Mouse (Mus musculus): ENCODE measurements at regions not wholly inside any gene's neighbourhood (a gene's known extent, or its start where the extent isn't known, plus 50 kb on each side); places are given as distances from the start of the nearest gene placed in this dataset.
A peak's percentile ranks its signal among the peaks of the same experiment; 100 is the strongest.

DNA sequence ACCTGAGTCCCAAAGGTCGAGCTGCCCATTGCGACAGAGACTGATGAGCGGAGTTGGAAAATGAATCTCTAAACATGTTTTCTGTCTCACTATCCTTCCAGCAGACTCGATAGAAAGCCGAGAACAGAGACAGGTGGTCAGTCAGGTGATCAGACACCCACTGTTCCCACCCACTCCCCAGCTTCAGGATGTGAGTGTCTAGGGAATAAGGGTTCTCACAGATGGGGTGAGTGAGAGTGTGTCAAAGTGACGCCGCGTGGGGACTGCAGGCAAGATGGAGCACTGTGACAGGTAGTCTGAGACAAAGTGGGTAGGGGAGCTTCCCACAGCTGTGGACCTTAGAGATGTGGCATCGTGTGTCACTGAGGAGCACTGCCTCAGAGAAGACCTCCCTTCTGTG is 264.0 kb downstream of the Matn1 start:
- no peak for DNase-seq (ENCODE audit: extremely low spot score, low spot score)

DNA sequence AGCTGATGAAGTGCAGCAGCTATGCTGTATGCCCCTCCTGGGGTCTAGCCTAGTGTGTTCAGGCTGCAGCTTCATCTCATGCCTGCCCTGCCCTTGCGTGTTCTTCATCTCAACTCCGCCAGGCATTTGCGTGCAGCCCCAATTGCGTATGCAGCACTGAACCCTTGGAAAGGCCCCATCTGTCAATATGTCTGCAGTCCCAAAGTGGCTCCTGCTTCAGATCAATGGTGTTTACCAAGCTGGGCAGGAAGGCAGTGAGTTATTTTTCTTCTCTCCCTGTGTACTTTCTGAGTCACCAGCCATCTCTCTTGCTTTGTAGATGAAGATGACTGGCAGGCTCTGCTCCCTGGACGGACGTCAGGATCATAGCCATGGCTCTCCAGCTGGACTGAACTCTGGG is 264.5 kb downstream of the Matn1 start:
- no peak for DNase-seq (ENCODE audit: extremely low spot score, low spot score)

DNA sequence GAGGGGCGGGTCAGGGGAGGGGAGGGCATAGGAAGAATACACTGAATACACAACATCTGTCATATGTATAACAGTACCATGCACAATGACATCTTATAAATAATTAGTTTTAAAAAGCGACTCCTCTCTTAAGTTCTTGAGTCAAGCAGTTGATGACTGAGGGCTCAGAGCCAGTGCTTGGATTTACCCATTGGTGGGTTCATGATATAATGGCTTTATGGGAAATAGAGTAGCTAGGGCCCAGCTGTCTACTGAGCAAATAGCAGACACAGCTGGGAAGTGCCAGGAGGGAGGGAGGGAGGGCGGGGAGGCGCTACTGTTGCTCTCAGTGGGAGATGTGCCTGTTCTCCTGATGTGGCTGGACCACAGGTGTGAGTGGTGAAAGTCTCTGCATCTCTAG is 268.5 kb downstream of the Matn1 start:
- DNase-seq (ENCODE audit: extremely low spot score, low spot score) = no peak

DNA sequence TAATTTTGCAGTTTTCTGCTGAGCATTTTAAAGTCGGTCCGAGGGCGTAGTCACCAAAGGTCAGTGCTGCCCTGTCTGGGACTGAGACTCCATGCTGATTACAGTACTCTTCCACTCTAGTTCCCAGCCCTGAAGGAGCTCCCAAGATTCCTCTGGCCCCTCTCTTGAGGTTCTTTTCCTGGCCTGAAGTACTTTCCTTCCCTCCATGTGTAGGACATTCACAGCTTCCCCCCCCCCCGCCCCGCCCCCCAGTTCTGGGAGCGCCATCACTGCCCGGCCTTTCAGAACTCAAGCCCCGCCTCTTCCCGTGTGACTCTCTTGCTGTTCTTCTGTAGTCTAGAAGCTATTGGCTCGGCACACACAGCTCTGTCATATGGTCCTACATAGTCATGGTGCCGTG is 271.5 kb downstream of the Matn1 start:
- no peak for DNase-seq (ENCODE audit: extremely low spot score, low spot score)

DNA sequence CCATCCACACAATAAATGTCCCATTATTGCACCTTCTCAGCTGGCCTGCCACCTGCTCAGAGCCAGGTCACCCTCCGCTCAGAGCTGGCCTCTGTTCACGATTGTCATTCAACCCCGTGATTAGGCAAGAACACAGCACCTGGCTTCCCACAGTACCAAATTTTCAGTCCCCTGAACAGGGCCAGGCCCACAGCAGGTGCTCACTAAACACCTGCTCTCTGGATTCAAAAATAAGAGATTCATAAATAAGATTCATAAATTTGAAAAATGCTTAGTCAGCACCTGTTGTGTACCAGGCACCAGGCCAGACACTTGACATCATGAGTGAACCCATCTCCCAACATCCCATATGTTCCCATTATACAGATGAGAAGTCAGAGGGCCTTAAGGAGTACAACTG is 272.2 kb downstream of the Matn1 start:
- no peak for DNase-seq (ENCODE audit: extremely low spot score, low spot score)

DNA sequence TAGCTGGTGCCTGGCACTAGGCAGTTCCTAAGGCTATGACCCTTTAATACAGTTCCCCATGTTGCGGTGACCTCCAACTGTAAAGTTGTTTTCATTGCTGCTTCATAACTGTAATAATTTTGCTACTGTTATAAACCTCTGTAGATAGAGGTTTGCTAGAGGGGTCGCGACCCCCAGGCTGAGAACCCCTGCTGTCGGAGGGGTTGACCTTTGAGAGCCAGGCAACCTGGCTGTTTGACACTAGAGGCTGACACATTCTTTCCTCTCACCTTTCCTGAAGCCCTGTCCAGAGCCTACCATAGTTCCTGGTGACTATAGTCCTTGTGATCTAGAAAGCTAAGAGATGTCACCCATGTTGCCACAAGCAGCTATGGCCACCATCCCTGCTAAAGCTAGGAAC is 272.9 kb downstream of the Matn1 start:
- DNase-seq (ENCODE audit: extremely low spot score, low spot score) = no peak

DNA sequence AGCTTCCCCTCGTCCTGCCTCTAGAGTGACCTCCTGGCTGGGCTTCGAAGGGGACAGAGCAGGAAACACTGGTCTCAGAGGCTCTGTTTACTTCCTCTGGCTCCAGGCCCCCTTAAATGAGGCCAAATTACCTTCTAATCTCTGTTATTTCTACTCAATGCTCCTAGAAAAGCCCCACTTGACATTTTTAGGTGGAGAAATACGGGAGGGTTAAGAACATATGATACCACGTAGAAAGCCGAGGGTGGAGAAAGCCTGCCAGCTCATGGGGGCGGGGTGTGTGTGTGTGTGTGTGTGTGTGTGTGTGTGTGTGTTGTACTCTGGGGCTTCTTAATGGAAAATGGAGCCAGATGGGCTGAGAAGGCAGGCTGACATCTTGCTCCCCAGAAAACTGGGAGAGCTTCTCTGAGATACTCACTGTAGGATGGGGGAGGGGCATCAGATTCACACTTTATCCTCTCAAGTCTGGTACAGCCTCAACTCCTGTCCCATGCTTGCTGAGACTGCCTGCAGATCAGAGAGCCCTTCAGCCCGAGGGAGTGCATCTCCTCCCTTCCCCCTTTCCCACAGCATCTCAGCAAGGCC is 273.5 kb downstream of the Matn1 start:
- no peak for DNase-seq (ENCODE audit: extremely low spot score, low spot score)

DNA sequence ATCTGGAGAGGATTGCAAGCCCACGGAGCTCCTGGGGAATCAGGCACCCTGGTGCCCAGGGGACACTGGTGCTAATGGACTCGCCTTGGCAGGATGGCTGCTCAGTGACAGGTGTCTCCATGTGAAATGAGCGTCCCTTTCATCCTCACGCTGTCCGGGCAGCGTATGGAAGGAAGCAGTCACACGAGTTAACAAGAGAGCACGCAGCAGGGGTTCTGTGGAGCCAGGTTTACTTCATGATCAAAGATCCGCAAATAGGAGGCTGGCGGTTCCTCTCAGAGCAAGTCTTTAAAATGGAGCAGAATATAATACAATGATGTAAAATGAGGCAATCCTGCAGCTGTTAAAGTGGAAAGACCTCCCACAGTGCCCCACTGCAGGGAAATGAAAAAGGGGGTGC is 276.8 kb downstream of the Matn1 start:
- DNase-seq (ENCODE audit: extremely low spot score, low spot score) = no peak

DNA sequence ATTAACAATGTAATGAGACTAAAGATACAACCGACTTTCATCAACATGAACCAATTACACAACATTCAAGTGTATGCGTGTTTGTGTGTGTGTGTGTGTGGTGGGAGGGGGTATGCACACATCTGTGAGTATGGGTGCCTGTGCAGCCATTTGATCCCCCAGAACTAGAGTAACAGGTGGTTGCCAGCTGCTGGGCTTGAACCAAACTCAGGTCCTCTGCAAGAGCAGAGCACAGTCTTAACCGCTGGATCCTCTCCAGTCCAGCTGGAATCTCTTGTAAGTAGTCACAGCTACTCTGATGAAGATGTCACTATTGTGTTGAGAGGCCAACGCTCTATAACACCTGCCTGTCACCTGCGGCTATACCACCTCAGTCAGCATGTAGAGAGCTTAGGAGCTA is 286.2 kb downstream of the Matn1 start:
- no peak for DNase-seq (ENCODE audit: extremely low spot score, low spot score)

DNA sequence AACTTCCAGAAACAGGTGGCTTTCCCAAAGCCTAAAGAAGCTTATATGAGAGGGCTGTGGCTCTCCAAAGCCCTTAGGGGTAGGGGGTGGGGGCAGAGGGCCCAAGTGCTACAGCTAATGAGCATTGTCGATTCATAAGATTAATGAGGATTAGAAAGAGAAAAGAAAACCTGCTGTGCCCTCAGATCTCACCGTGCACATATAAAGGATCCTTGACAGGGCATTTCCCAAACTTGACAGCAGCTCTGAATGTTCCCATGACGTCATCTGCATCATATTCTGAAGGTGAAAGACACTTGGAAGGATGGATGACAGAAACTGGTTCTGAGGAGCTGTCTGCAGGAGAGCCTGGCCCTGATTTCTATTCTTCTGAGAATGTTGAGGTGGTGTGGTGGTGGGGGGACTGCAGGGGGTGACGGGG is 292.4 kb downstream of the Matn1 start:
- no peak for DNase-seq (ENCODE audit: extremely low spot score, low spot score)

DNA sequence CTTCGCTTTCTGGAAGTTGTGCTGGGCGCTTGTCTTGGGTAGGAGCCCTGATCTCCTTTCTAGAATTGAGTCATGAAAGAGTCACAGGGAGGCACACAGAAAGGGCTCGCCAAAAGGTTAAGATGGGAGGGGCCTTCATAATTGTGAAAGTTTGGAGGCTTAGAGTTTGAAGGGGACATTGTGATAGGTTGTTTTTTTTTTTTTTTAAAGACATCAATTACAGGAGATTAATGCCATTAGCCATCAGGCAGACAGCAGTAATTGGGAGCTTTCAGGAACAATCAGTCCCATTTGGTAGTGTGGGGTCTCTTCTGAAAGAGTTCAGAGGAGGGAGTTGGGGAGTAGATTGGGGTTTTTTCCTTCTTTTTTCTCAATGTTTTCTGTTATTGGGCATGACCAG is 294.4 kb downstream of the Matn1 start:
- DNase-seq (ENCODE audit: extremely low spot score, low spot score) = no peak

DNA sequence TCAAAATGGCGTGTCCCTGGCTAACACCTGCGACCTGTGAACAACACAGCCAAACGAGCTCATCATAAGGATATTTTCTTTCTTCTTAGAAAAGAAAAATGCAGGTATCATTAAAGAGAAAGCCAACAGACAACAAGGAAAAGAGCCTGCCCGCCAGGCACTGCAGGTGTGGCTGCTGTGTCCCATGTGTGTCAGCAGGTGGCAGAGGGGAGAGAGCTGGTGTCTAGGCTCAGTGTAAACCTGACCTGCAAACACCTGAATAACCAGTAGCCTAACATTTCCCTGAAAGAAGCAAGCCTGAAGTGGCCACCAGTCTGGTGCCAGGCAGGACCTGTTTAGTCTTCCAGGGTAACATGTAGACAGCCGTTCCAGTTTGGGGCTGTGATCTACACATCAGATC is 294.9 kb downstream of the Matn1 start:
- no peak for DNase-seq (ENCODE audit: extremely low spot score, low spot score)

DNA sequence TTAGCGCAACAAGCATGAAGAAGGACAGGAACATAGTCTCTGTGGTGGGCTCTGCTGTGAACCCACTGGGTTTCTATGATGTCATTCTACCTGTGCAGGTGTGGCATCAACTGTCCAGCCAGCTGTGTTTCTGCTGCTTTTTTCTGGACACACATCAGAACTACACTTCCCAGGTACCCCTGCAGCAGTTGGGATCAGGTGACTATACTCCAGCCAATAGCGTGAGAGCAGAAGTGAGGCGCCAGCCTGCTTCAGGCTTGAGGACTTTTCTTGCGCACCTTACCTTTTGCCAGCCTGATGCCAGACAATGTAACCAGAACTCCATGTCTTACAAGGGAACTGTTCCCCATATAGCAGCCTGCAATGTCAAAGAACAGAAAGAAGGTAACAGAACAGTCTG is 296.3 kb downstream of the Matn1 start:
- no peak for DNase-seq (ENCODE audit: extremely low spot score, low spot score)

DNA sequence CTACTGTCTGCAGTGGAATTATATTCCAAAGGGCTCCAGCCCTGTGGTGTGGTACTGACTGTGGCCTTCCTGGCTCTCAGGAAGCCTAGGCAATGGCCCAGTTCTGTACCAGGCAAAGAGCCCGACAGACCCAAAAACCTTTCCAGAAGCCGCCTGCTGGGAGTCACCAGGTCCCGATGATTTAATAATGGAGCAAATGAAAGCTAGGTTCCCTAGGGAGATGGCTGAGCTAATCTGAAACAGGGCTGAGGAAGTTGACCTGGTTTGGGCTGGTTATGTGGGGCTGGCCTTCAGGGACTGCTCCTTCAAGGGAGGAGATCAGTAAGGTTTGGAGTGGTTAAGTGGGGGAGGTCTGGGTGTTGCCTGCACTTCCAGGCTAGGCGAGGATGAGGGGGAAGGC is 298.1 kb downstream of the Matn1 start:
- no peak for DNase-seq (ENCODE audit: extremely low spot score, low spot score)

DNA sequence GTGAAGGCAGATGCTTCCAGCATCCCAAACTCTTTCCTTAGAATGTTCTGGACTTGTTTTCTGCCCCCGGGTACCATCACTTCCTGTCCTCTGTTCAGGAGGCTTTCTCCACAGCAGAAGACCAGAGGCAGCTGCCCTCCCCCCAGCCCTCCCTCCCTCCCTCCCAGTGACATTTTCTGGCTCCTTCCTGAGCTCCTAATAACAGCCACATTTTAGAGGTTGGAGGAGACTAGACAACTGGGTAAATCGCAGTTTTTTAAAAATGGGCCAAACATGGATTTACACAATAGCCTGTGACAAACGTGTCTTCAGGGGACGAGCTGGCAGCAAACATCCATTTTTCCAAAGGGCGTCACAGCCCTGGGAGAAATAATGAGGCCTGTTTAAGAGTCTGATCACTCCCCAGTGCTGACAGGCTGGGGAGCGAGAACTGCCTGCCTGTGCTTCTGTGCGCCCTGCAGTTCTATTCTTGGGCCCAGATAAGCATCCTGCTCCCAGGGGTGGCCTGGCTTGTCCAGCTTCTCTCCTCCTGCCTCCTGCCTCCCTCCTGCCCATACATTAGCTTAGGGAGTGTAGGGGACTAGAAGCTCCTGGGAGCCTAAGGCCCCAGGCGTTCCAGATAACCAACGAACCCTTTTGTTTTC is 299.7 kb downstream of the Matn1 start:
- DNase-seq (ENCODE audit: extremely low spot score, low spot score) = no peak

DNA sequence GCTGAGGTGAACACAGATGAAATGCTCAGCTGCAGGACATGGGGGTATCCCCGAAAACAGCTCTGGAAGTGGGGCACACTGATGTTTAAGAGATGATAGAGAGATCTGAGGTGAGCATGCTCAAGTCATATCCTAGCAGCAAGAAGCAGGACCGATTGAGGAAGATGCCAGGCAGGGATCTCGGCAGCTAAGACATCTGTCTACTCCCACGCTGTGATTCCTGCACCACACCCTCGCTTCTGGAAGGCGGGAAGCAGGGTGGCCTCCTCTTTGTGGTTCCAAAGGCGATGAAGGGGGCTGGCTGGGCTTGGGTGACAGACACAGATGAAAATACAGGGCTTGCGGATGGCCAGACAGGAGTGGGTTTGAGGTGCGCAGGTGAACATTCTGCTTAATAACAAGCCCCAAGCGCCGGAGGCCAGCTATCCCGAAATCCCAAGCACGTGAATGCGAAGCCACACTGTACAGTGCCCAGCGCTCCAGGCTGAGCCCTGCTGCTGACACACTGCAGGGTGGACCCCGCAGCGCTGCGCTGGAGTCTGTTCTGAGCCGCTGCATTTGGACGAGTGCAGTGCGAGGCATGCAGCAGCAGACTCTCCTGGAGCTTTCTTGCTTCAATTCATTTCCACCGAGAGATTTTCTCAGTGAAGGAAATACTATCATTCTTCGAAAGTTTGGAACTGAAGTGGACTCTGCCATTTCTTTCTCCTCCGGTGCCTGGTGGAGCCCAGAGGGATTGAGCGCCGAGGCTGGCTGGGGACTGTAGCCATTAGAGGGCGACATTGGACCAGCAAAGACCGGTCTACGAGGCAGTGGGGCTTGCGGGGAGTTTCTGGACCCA is 308.6 kb downstream of the Matn1 start:
- DNase-seq (ENCODE audit: extremely low spot score, low spot score) = peak; percentile 83

DNA sequence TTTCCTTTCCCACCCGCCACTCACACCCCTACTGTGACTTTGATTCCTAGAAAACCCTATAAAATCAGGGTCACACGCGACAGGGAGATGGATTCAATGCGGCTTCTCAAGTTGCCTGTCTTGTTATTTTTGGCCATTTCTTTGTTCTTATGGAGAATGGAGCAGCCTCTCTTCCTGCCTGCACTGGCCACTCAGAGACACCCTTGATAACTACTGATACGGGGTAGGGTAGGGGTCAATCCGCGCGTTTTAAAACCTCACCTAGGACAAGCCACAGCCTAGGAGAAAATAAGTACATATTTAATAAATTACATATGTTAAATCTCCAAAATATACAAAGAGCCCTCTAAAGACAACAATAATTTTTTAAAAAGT is 309.2 kb downstream of the Matn1 start:
- DNase-seq (ENCODE audit: extremely low spot score, low spot score) = no peak

DNA sequence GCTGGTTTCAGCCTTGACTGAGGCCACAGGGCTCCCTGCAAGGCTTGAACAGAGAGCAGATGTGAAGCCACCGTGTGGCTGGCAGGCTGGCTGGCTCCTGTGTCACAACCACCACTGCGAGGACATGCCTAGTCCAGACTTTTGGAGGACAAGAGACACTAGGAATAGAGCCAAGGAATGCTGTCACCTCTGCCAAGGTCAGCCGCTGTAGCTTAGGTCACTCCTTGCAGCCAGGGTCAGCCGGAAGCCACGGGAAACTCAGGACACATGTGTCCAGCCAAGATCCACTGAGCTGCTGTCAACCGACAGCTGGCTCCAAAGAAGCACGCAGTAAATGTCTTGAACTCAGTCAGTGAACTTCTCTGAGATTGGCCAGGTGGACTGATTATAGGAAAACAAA is 310.1 kb downstream of the Matn1 start:
- no peak for DNase-seq (ENCODE audit: extremely low spot score, low spot score)

DNA sequence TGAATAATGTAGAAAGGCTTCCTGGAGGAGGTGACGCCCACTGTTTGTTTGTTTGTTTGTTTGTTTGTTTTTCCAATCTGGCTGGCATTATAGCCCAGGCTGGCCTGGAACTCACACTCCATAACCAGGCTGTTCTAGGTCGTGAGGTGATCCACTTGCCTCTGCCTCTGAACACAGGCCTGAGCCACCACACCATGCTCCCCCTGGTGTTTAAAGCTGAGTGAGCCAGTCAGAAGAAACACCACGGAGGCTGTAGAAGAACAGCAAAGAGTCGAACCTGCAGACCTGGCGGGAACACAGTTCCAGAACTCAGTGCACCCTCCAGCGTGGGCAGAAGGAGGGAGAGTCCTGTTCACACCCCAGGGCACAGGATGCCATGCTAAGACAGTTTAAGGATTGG is 310.5 kb downstream of the Matn1 start:
- DNase-seq (ENCODE audit: extremely low spot score, low spot score) = peak; percentile 32

DNA sequence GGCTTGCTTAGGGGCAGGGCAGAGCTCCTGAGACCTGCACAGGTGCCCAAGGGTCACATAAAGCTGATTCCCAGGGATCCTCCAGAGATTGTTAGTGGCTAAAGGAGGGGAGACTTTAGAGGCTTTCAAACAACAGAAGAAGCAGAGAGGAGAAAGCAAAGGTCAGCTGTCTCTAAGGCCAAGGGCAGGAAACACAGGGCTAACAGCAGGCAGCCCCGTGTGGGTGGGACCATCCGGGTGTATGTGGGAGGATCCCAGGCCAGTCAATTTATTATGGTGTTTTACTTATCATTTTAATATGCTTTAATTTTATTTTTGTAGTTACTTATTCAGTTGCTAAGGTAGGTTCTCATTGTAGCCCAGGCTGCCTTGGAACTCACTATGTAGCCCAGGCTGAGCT is 317.1 kb downstream of the Matn1 start:
- no peak for DNase-seq (ENCODE audit: extremely low spot score, low spot score)

DNA sequence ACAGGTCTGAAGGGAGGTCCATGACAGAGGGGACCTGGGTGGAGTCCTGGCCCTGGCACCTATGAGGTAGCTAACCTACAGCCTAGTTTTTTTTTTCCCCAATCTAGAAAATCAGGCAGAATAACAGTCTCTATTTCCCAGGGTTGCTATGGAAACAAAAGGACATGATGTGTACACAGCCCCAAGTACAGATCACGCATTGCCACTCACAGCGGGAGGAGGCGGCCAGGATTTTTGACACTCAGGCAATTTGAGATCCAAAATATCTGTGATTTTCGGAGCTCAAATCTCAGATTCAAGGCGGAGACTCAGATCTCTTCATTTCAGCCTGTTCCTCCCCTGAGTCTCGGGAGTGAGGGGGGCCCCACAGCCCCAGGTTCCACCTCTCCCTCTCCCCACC is 318.7 kb downstream of the Matn1 start:
- DNase-seq (ENCODE audit: extremely low spot score, low spot score) = no peak

DNA sequence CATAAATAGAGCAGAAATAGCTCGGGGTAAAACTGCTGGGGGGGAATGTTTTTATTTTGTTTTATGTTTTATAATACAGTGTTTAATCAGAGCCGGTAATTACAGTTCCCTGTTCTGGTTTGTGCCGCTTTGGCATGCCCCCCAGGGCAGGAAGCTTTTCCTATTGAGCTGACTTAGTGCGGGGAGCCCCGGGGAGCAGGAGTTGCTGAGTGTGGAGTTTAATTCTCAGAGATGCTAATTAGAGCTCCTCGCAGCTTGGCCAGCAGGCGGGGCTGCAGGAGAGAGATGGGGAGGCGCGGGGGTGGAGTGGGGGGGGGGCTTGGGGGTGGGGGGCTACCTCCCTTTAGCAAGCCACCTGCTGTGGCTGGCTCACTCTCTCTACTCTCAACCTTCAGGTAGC is 322.6 kb downstream of the Matn1 start:
- no peak for DNase-seq (ENCODE audit: extremely low spot score, low spot score)

DNA sequence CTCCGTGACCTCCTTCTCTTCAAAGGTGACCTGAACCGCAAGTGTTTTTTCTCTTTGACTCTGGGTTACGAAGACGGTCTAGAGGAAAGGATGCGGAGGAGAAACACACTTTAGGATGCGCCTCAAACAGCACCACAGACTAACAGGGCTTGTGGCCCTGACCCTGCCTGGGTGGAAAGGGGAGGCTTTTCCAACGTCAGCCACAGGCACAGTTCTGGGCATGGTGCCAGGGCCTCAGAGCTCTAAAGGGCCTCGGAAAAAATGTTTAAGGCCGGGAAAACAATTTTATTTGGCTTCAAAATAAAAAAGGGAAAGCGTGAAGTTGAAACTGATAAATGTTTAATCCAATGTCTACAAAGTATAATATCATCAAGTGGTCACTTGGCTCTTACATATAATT is 323.6 kb downstream of the Matn1 start:
- DNase-seq (ENCODE audit: extremely low spot score, low spot score) = no peak
